Mouse (Mus musculus): ENCODE data around the gene Neil3. TPM values are rescaled to one million over a fixed set of nuclear protein-coding genes. Genes with fewer than 3 reads are reported as not detected.
"Not testable (repeated sequence)": the region's sequence is repeated elsewhere in the genome, so short reads cannot be mapped to it uniquely, and the experiment has no call there.

The Neil3 gene
- total RNA-seq, 2 experiments from 2014 or later: 0.31 to 0.36 TPM

GRCm38 (mm10) chr8:53562441-53563040, 76.3 kb downstream of the Neil3 start:
- intact Hi-C loops (cut with DNase I): no loop called here
- DNase-seq (ENCODE audit: low spot score): no peak

- intact Hi-C loops (cut with DNase I): no loop called here
These were observed 99.3 kb downstream of the Neil3 start for GRCm38 (mm10) chr8:53539585-53539984.

GRCm38 (mm10) chr8:53538049-53538448, 100.8 kb downstream of the Neil3 start:
- intact Hi-C loops (cut with DNase I); DNase-seq (ENCODE audit: low spot score): not testable (repeated sequence)

More at GRCm38 (mm10) chr8:53539585-53539984, 99.3 kb downstream of the Neil3 start:
- no peak for DNase-seq (ENCODE audit: low spot score)

Other genes with a start within 250 kb of the Neil3 start
- gene Aga, start 127.3 kb downstream of the Neil3 start, total RNA-seq (2021): 10 to 100 TPM; 19.4 to 24.1 TPM

All from heart, postnatal 25 days (tissue).